Mouse (Mus musculus): ENCODE data around the gene Pth1r.

- TF ChIP-seq GATA1 (IDR thresholded peaks at IDR 0.05; ENCODE audit: borderline replicate concordance, low read length), result no peak
- no peak for TF ChIP-seq FLI1 (IDR thresholded peaks at IDR 0.05; ENCODE audit: low read length)
These were observed 70.4 kb downstream of the Pth1r start for GRCm38 (mm10) chr9:110676492-110676911.

All from megakaryocyte, embryonic 14.5 days (primary cell).